8 mouse cellular contexts compared by ENCODE assay signal in genomic region chr15:8098774-8099749, GRCm38 (mm10). TPM values are rescaled to one million over a fixed set of nuclear protein-coding genes. Genes with fewer than 3 reads are reported as not detected.
DNase-seq lines count a peak whose midpoint lies in the region; ATAC-seq lines count a peak whose summit lies in the region.

Wdr70 (minus strand) TSS chr15:8099209.

- DNase-seq in adrenal gland, adult 18-20 months (ENCODE audit: low spot score in 2 of 2), result peak; percentile 99 to 100
- DNase-seq in embryo, embryonic 11 days, result peak; percentile 96
- DNase-seq in gastrocnemius, postnatal 25 days, result peak; percentile 93
- DNase-seq in intestine, embryonic 14.5 days (ENCODE audit: low spot score), result peak; percentile 100
- peak; percentile 97 to 99 for DNase-seq in left cerebral cortex, postnatal 14 days (ENCODE audit: low spot score in 2 of 2)
- peak; percentile 97 for DNase-seq in mesoderm, embryonic 11.5 days (ENCODE audit: low read depth, low spot score)
- DNase-seq in right cerebral cortex, postnatal 36 days (ENCODE audit: low spot score in 2 of 2), result peak; percentile 95 to 97
- DNase-seq in yolk sac, embryonic 10.5 days (ENCODE audit: low spot score), result peak; percentile 89

- H3K4me3 ChIP-seq in intestine, embryonic 14.5 days (ENCODE audit: low read depth, low read length), result peak within 1 kb of the TSS; percentile 70

- ATAC-seq in intestine, embryonic 14.5 days (replicated peaks; ENCODE audit: low FRiP score, low TSS enrichment, low read depth), result peak; percentile 94

- no peaks in the 10 kb centered on the region for H3K27me3 ChIP-seq in intestine, embryonic 14.5 days (replicated peaks; ENCODE audit: control insufficient read depth, insufficient read depth, low read length)

- no peaks in the 10 kb centered on the region for H3K4me1 ChIP-seq in intestine, embryonic 14.5 days (replicated peaks; ENCODE audit: control insufficient read depth, insufficient read depth, low read length)

- H3K9ac ChIP-seq in intestine, embryonic 14.5 days (ENCODE audit: low read length), result peak within 1 kb of the TSS; percentile 73

- no peak within 1 kb of the TSS for H3K27ac ChIP-seq in intestine, embryonic 14.5 days (ENCODE audit: low read depth)

- intact Hi-C loops in left cerebral cortex, postnatal 14 days (cut with DNase I), result loop anchor here (1.0 kb wide), 1 partner anchor 10 kb away; the partner anchor contains the start of gene Nup155

- WGBS in intestine, embryonic 14.5 days, result 2% methylated on average over 56 of the region's 56 CpGs

- peak within 1 kb of the TSS; percentile 71 for H3K4me2 ChIP-seq in intestine, embryonic 14.5 days (ENCODE audit: low read length)

- H3K9me3 ChIP-seq in intestine, embryonic 14.5 days (ENCODE audit: control insufficient read depth, low read length), result no peaks in the 10 kb centered on the region

- H3K36me3 ChIP-seq in intestine, embryonic 14.5 days (ENCODE audit: control insufficient read depth, insufficient read depth, low read length), result peaks cover 20% of the 10 kb centered on the region; the same call in 1 of the 2 replicates

RNA-seq across cellular contexts. Expression of gene Wdr70, which starts in this region (rescaled TPM):
- 10 to 100 TPM; 30.1 to 31.1 TPM for total RNA-seq in adrenal gland, adult 18-20 months (2021)
- total RNA-seq in gastrocnemius, postnatal 25 days (2021), result 10 to 100 TPM; 19.8 to 21.2 TPM
- polyA plus RNA-seq in intestine, embryonic 14.5 days (2014; fragmentation: Nextera tagmentation; extraction: Ambion mirVana), result 48.0 and 52.5 TPM in 2 replicates
- 10 to 100 TPM; 30.1 to 31.7 TPM for total RNA-seq in left cerebral cortex, postnatal 14 days (2021)
